Mouse (Mus musculus): ENCODE results near the gene Elf1.

DNA sequence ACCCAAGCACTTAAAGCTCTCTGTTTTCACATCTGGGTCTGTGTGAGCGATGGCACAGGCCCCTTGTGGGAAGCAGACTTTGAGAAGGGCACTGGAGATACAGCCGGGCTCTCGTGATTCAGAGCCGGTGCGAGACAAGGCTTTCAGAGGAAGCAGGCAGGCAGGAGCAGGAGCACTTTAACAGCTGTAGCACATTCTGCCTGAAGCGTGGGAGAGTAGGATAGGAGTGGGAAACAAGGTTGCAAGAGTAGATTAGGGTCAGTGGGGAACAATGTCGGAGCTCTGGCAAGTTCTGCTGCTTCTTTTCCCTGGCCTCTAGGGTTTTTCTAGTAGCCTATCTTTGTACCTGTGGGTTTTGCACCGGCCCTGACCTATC lies 5.6 kb downstream of the Elf1 start:
- TF ChIP-seq CTCF (IDR thresholded peaks at IDR 0.05; ENCODE audit: low read depth, low read length) (no peak), POLR2A (IDR thresholded peaks at IDR 0.05; ENCODE audit: extremely low read depth, insufficient read depth, low read length) (no peak)
